Mouse (Mus musculus) lung, embryonic 15.5 days (tissue): ENCODE results near the gene Asb1. TPM values are rescaled to one million over a fixed set of nuclear protein-coding genes. Genes with fewer than 3 reads are reported as not detected.
A peak's percentile ranks its signal among the peaks of the same experiment; 100 is the strongest.

Experiments
- ATAC-seq: fragments of 200-750 bp; cut with Nextera tagmentation; 2 replicates; pipeline ENCODE4 v1.8.0; 2017; ENCODE audit warnings: moderate number of reproducible peaks, borderline replicate concordance; ENCODE audit not compliant: low FRiP score, low TSS enrichment; ENCODE audit errors: extremely low read depth
- H3K27ac ChIP-seq: fragments of 300-500 bp; sonication (generic); 2 replicates; pipeline ENCODE4 v1.5.1; 2015; ENCODE audit warnings: moderate library complexity, mild to moderate bottlenecking, inconsistent platforms
- H3K27me3 ChIP-seq: fragments of 300-500 bp; sonication (generic); 2 replicates; pipeline ENCODE4 v1.6.1; 2015; ENCODE audit warnings: inconsistent platforms
- H3K36me3 ChIP-seq: fragments of 300-500 bp; sonication (generic); 2 replicates; pipeline ENCODE4 v1.6.1; 2015; ENCODE audit warnings: inconsistent platforms
- H3K4me1 ChIP-seq: fragments of 300-500 bp; sonication (generic); 2 replicates; pipeline ENCODE4 v1.6.1; 2015; ENCODE audit warnings: inconsistent platforms
- H3K4me2 ChIP-seq: fragments of 300-500 bp; sonication (generic); 2 replicates; pipeline ENCODE4 v1.6.1; 2015; ENCODE audit warnings: inconsistent platforms, mild to moderate bottlenecking, moderate library complexity
- H3K4me3 ChIP-seq: fragments of 300-500 bp; sonication (generic); 2 replicates; pipeline ENCODE4 v1.5.1; 2015; ENCODE audit warnings: mild to moderate bottlenecking, inconsistent platforms
- H3K9ac ChIP-seq: fragments of 300-500 bp; sonication (generic); 2 replicates; pipeline ENCODE4 v1.6.1; 2015; ENCODE audit warnings: inconsistent platforms
- H3K9me3 ChIP-seq: fragments of 300-500 bp; sonication (generic); 2 replicates; pipeline ENCODE4 v1.6.1; 2016; ENCODE audit warnings: inconsistent platforms
- WGBS: fragments of 180-500 bp; shearing (Covaris S2); methylation state at CpG from one replicate; pipeline ENCODE4 v1.1.7; 2015; 5-methylcytosine and 5-hydroxymethylcytosine counted together
- polyA plus RNA-seq: library from polyadenylated mRNA; unstranded; fragments of >200 nt; fragmentation: Nextera tagmentation; extraction: Ambion mirVana; gene quantifications from 2 replicates; pipeline ENCODE4 v1.2.1, GENCODE M21; 2015

Asb1 gene
- polyA plus RNA-seq, 1 experiment from 2014 or later, result 6.2 TPM

GRCm38 (mm10) chr1:91581206-91581605, 40.9 kb downstream of the Asb1 start:
- H3K9me3 ChIP-seq, result no peaks in the 10 kb centered on the region
- H3K9ac ChIP-seq, result no peak overlapping the region
- no peak overlapping the region for H3K4me2 ChIP-seq
- 51% methylated on average over 2 of the region's 2 CpGs for WGBS
- no peaks in the 10 kb centered on the region for H3K4me1 ChIP-seq
- H3K27ac ChIP-seq, result no peak overlapping the region
- no peak for ATAC-seq
- no peaks in the 10 kb centered on the region for H3K36me3 ChIP-seq
- H3K4me3 ChIP-seq, result no peak overlapping the region
- no peaks in the 10 kb centered on the region for H3K27me3 ChIP-seq

- Histone ChIP-seq H3K4me1 (no peaks in the 10 kb centered on the region), H3K4me2 (no peak overlapping the region), H3K27me3 (no peaks in the 10 kb centered on the region), H3K9ac (no peak overlapping the region), H3K9me3 (no peaks in the 10 kb centered on the region), H3K36me3 (no peaks in the 10 kb centered on the region), H3K27ac (no peak overlapping the region), H3K4me3 (no peak overlapping the region)
- WGBS, result 64% methylated on average over 17 of the region's 17 CpGs
- no peak for ATAC-seq
Measured at GRCm38 (mm10) chr1:91584969-91585835, 44.9 kb downstream of the Asb1 start.

- no peak for ATAC-seq
- Histone ChIP-seq H3K9me3 (no peaks in the 10 kb centered on the region), H3K4me1 (no peaks in the 10 kb centered on the region), H3K27me3 (no peaks in the 10 kb centered on the region), H3K27ac (no peak overlapping the region), H3K4me3 (no peak overlapping the region), H3K36me3 (no peaks in the 10 kb centered on the region), H3K4me2 (no peak overlapping the region), H3K9ac (no peak overlapping the region)
- WGBS, result 35% methylated on average over 6 of the region's 6 CpGs
Measured at GRCm38 (mm10) chr1:91589738-91590137, 49.4 kb downstream of the Asb1 start.

- H3K36me3 ChIP-seq, result no peaks in the 10 kb centered on the region
- H3K27me3 ChIP-seq, result no peaks in the 10 kb centered on the region
- ATAC-seq, result no peak
- H3K4me2 ChIP-seq, result no peak overlapping the region
- H3K4me1 ChIP-seq, result no peaks in the 10 kb centered on the region
- H3K27ac ChIP-seq, result no peak overlapping the region
- H3K9me3 ChIP-seq, result no peaks in the 10 kb centered on the region
- H3K9ac ChIP-seq, result no peak overlapping the region
- WGBS, result 82% methylated on average over 9 of the region's 9 CpGs
- H3K4me3 ChIP-seq, result no peak overlapping the region
Measured at GRCm38 (mm10) chr1:91595521-91596020, 55.2 kb downstream of the Asb1 start.

GRCm38 (mm10) chr1:91597611-91598010, 57.3 kb downstream of the Asb1 start:
- Histone ChIP-seq H3K9me3 (no peaks in the 10 kb centered on the region), H3K4me1 (peaks cover 7% of the 10 kb centered on the region; the same call in 1 of the 2 replicates)
- 79% methylated on average over 5 of the region's 5 CpGs for WGBS

GRCm38 (mm10) chr1:91600671-91601361, 60.5 kb downstream of the Asb1 start:
- H3K9me3 ChIP-seq, result no peaks in the 10 kb centered on the region
- H3K36me3 ChIP-seq, result no peaks in the 10 kb centered on the region
- H3K4me1 ChIP-seq, result peaks cover 7% of the 10 kb centered on the region; the same call in 1 of the 2 replicates
- H3K27me3 ChIP-seq, result no peaks in the 10 kb centered on the region
- H3K9ac ChIP-seq, result no peak overlapping the region
- H3K27ac ChIP-seq, result no peak overlapping the region
- no peak overlapping the region for H3K4me3 ChIP-seq
- no peak overlapping the region for H3K4me2 ChIP-seq
- WGBS, result 25% methylated on average over 9 of the region's 9 CpGs
- ATAC-seq, result peak; percentile 79

More at GRCm38 (mm10) chr1:91597611-91598010, 57.3 kb downstream of the Asb1 start:
- H3K27me3 ChIP-seq, result no peaks in the 10 kb centered on the region
- no peak overlapping the region for H3K4me3 ChIP-seq
- ATAC-seq, result no peak
- H3K27ac ChIP-seq, result no peak overlapping the region
- H3K36me3 ChIP-seq, result no peaks in the 10 kb centered on the region
- H3K9ac ChIP-seq, result no peak overlapping the region
- H3K4me2 ChIP-seq, result no peak overlapping the region

GRCm38 (mm10) chr1:91601362-91602096, 61.2 kb downstream of the Asb1 start:
- no peaks in the 10 kb centered on the region for H3K36me3 ChIP-seq
- ATAC-seq, result no peak
- no peaks in the 10 kb centered on the region for H3K27me3 ChIP-seq
- H3K4me3 ChIP-seq, result no peak overlapping the region
- WGBS, result 64% methylated on average over 2 of the region's 2 CpGs
- H3K4me1 ChIP-seq, result peaks cover 7% of the 10 kb centered on the region; the same call in 1 of the 2 replicates
- no peaks in the 10 kb centered on the region for H3K9me3 ChIP-seq
- H3K4me2 ChIP-seq, result no peak overlapping the region
- H3K9ac ChIP-seq, result no peak overlapping the region
- peak overlapping the region; percentile 9; the same call in 1 of the 2 replicates for H3K27ac ChIP-seq

- Histone ChIP-seq H3K9ac (no peak overlapping the region), H3K4me1 (peaks cover 13% of the 10 kb centered on the region), H3K4me3 (no peak overlapping the region), H3K27me3 (no peaks in the 10 kb centered on the region), H3K27ac (no peak overlapping the region), H3K4me2 (no peak overlapping the region), H3K9me3 (no peaks in the 10 kb centered on the region), H3K36me3 (no peaks in the 10 kb centered on the region)
- ATAC-seq, result no peak
- WGBS, result 62% methylated on average over 14 of the region's 14 CpGs
Measured at GRCm38 (mm10) chr1:91605632-91606031, 65.3 kb downstream of the Asb1 start.

GRCm38 (mm10) chr1:91606701-91607100, 66.4 kb downstream of the Asb1 start:
- H3K4me2 ChIP-seq, result no peak overlapping the region
- H3K9ac ChIP-seq, result no peak overlapping the region
- H3K4me1 ChIP-seq, result peaks cover 17% of the 10 kb centered on the region
- 90% methylated on average over 7 of the region's 7 CpGs for WGBS
- H3K9me3 ChIP-seq, result no peaks in the 10 kb centered on the region
- ATAC-seq, result no peak
- no peak overlapping the region for H3K4me3 ChIP-seq
- no peak overlapping the region for H3K27ac ChIP-seq
- H3K27me3 ChIP-seq, result no peaks in the 10 kb centered on the region
- H3K36me3 ChIP-seq, result no peaks in the 10 kb centered on the region

GRCm38 (mm10) chr1:91607141-91607540, 66.8 kb downstream of the Asb1 start:
- no peak overlapping the region for H3K27ac ChIP-seq
- 73% methylated on average over 6 of the region's 6 CpGs for WGBS
- H3K27me3 ChIP-seq, result no peaks in the 10 kb centered on the region
- H3K4me1 ChIP-seq, result peaks cover 22% of the 10 kb centered on the region
- no peak overlapping the region for H3K9ac ChIP-seq
- ATAC-seq, result no peak
- no peak overlapping the region for H3K4me2 ChIP-seq
- H3K4me3 ChIP-seq, result no peak overlapping the region
- H3K9me3 ChIP-seq, result no peaks in the 10 kb centered on the region
- no peaks in the 10 kb centered on the region for H3K36me3 ChIP-seq
